Mouse (Mus musculus) urinary bladder, postnatal 4 days (tissue): Measurements from ENCODE around the gene Mt3.
"Not testable (repeated sequence)": the region's sequence is repeated elsewhere in the genome, so short reads cannot be mapped to it uniquely, and the experiment has no call there.

ENCODE experiments used
- DNase-seq, 2 experiments: peaks; one replicate each; pipeline ENCODE4 v3.0.0; 2021 to 2022; ENCODE audit warnings: low spot score in 2 of 2

Mt3 gene

GRCm38 (mm10) chr8:94153451-94153850 is 1.0 kb downstream of the Mt3 start:
- DNase-seq: no peak

GRCm38 (mm10) chr8:94154537-94154936 is 2.1 kb downstream of the Mt3 start:
- DNase-seq: no peak

- no peak for DNase-seq
Observed at GRCm38 (mm10) chr8:94156092-94156491, 3.7 kb downstream of the Mt3 start.

- not testable (repeated sequence) for DNase-seq
Observed at GRCm38 (mm10) chr8:94165772-94166171, 13.4 kb downstream of the Mt3 start.

- peak; percentile 76 to 89 for DNase-seq
Observed at GRCm38 (mm10) chr8:94167244-94167643, 14.8 kb downstream of the Mt3 start.

GRCm38 (mm10) chr8:94169547-94169946 is 17.1 kb downstream of the Mt3 start:
- DNase-seq: no peak

GRCm38 (mm10) chr8:94171321-94171755 is 18.9 kb downstream of the Mt3 start:
- DNase-seq: peak in 1 of 2 experiments; percentile 21

GRCm38 (mm10) chr8:94172075-94172808 is 19.8 kb downstream of the Mt3 start, which contains the start of gene Mt2:
Gene Mt2, plus strand, starts transcription at chr8:94172664.
- peak; percentile 79 to 83 for DNase-seq

- DNase-seq: no peak
Observed at GRCm38 (mm10) chr8:94172809-94173732, 20.7 kb downstream of the Mt3 start.

GRCm38 (mm10) chr8:94173848-94174403 is 21.5 kb downstream of the Mt3 start:
- no peak for DNase-seq

- DNase-seq: no peak
Observed at GRCm38 (mm10) chr8:94174619-94175213, 22.3 kb downstream of the Mt3 start.

- DNase-seq: no peak
Observed at GRCm38 (mm10) chr8:94177716-94178390, 25.4 kb downstream of the Mt3 start.

GRCm38 (mm10) chr8:94178857-94179712 is 26.7 kb downstream of the Mt3 start, which contains the start of gene Mt1:
Gene Mt1, plus strand, starts transcription at chr8:94179082.
- DNase-seq: peak; percentile 89 to 90

- DNase-seq: no peak
Observed at GRCm38 (mm10) chr8:94179713-94180560, 27.5 kb downstream of the Mt3 start.

- no peak for DNase-seq
Observed at GRCm38 (mm10) chr8:94180561-94180908, 28.1 kb downstream of the Mt3 start.

GRCm38 (mm10) chr8:94182055-94182929 is 29.9 kb downstream of the Mt3 start:
- DNase-seq: no peak

- peak; percentile 77 for DNase-seq
Observed at GRCm38 (mm10) chr8:94183117-94183516, 30.7 kb downstream of the Mt3 start.

GRCm38 (mm10) chr8:94184357-94184843 is 32.0 kb downstream of the Mt3 start:
- DNase-seq: no peak
